Mouse (Mus musculus) ovary, postnatal 36 days (tissue): ENCODE data around the gene Cpt1a.

ENCODE experiments used
- DNase-seq: peaks from one replicate; pipeline ENCODE4 v3.0.0; 2022; ENCODE audit warnings: low spot score, mixed read lengths

Gene Cpt1a

GRCm38 (mm10) chr19:3428057-3428830, 106.1 kb downstream of the Cpt1a start:
- no peak for DNase-seq

GRCm38 (mm10) chr19:3429156-3429816, 107.2 kb downstream of the Cpt1a start:
- DNase-seq, result no peak

DNA sequence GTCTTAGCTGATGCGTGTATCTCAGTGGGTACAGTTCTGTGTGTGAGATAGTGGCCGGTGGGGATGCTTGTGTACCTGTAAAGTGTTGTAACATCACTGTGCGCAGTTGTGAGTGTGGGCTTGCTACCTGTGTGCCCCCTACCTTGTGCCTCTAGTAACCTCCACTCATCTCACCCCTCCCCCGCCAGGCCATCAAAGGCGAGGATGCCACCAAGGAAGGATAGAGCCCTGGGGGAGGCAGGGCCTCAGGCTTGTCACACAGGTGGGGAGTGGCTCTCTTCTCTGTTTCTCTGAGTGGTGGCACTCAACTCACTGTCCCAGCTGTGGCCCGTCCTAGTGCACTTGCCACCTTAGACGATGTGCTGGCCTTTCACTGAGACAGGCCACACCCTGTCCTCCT, 108.9 kb downstream of the Cpt1a start:
- no peak for DNase-seq

DNA sequence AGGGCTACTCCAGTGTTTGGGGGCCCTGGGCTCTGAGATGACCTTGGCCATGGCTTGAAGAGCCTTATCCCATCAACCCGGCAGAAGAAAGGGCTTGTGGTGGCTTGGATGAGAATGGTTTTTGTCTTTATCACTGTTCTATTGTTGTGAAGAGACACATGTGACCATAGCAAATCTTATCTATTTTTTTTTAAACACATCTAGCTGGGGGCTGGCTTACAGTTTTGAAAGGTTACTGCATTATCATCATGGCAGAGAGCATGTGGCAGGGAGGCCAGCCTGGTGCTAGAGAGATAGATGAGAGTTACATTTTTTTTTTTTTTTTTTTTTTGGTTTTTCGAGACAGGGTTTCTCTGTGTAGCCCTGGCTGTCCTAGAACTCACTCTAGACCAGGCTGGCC, 109.8 kb downstream of the Cpt1a start:
- no peak for DNase-seq

- DNase-seq, result no peak
Measured at GRCm38 (mm10) chr19:3434124-3434523, 112.0 kb downstream of the Cpt1a start.

DNA sequence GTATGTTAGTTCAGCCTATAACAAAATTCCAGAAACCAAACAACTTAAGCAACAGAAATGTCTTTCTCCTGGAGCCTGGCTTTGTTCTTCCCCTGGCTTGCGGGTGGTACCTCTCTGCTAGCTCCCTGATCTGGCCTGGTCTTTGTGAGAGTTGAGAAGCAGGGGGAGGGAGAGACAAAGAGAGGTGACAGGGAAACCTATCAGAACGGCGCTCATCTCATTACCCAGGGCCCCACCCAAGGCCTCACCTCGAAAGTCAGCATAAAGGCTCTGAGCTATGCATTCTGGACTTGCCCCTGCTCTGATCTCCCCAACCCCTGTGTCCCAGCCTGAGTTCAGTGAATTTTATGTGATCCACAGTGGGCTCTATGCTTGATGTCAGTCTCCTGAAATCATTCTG, 112.5 kb downstream of the Cpt1a start:
- DNase-seq, result no peak
